Mouse (Mus musculus): Measurements from ENCODE around the gene Gadl1.

Gadl1 gene

DNA sequence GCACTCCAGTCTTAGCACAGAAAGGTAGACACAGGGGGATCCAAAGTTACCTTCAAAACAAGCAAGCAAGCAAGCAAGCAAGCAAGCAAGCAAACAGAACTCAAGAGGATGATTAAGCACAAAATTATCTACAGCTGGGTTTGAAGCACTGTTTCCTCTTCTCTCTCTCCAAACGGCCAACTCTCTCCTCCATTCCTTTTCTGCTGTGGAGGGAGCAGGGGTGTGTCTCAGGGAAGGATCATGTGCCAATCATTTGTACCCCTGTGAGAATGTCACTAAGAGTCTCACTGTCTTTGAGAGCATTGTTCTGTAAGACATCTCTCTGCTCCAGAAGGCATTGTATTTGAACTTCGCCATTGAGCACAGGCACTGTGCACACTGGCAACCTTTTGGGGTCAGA lies 27.1 kb downstream of the Gadl1 start:
- no peak for DNase-seq (ENCODE audit: low spot score)

DNA sequence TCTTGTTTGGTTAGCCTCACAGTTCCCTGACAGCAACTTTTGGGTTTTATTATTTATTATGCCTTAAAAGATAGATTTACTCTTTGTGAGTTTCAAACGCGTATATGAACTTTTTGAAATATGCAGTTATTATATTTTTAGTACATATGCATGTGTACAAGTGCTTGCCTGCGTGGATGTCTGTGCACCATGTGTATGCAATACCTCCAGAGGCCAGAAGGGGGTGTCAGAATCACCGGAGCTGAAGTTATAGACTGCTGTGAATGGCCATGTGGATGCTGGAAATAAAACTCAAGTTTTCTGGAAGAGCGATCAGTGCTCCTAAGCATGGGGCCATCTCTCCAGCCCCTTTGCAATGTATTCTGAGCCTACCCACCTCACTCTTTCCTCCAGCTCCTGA lies 28.7 kb downstream of the Gadl1 start:
- DNase-seq (ENCODE audit: low spot score): no peak

DNA sequence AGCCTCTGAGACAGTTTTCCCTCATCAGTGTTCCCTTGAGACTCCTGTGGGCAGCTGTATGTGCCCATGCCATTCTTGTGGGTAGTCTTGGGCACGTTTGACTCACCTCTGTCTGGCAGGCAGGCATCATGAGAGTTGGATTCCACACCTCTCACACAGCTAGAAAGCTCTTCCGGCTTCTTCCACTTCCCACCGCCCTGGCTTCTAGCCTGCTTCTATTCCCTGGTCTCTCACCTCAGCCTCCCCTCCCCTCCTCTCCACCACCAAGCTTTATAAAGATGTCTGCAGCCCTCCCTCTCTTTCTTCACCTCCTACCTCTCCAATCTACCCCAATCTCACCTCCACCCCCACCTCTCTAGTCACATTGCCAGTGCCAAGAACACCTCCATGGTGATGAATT lies 30.2 kb downstream of the Gadl1 start:
- DNase-seq (ENCODE audit: low spot score): no peak

DNA sequence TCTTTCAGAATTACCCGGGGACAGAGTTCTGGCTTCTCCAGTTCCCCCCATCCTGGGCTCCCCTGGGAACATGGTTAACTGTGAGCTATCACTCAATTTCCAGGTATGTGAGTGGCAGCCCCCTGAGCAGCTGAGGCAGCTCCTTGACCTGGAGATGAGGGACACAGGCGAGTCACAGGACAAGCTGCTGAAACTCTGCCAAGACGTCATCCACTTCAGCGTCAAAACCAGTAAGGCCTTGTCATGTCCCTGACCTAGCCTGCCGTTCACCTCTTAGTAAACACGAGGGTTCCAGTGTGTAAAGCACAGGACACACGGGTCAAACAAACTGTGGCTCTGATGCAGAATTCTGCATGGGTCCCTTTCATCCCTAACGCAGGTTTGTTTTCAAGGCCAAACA lies 31.9 kb downstream of the Gadl1 start:
- DNase-seq (ENCODE audit: low spot score): no peak

DNA sequence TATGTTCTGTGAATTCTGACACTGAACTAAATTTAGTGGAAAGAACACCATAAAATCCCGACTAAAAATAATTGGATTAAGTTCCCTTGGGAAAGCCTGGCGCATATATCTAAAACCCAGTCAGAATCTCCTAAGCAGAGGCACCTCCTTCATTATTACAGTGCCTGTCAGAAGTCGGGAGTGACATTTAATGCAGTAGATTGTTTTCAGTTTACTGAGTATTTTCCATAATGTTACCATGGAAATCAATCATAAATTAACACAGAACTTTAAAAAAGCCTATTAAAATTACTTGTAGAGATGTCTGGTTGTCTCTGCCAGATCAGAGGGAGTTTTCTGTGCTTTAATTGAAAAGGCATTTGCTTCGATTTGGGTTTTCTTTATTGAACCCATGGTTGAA lies 33.2 kb downstream of the Gadl1 start:
- no peak for DNase-seq (ENCODE audit: low spot score)

DNA sequence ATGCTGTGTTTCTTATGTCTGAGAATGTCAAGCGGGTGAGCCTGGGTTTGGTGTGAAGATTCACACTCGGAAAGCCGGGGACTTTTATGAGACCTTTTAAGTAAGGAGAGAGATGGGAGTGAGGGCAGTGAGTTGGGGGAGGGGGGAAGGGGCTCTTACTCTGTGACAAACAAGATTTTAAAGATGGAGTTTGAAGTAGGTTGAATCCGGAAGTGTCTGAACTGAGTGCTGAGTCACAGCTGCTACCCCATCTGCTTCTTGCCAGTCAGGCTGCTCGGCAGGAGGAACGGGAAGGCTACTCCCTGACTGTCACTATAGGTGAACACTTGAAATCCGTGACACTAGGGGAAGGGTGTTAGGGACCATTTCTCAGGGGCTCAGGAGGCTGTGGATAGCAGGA lies 33.7 kb downstream of the Gadl1 start:
- DNase-seq (ENCODE audit: low spot score): no peak

DNA sequence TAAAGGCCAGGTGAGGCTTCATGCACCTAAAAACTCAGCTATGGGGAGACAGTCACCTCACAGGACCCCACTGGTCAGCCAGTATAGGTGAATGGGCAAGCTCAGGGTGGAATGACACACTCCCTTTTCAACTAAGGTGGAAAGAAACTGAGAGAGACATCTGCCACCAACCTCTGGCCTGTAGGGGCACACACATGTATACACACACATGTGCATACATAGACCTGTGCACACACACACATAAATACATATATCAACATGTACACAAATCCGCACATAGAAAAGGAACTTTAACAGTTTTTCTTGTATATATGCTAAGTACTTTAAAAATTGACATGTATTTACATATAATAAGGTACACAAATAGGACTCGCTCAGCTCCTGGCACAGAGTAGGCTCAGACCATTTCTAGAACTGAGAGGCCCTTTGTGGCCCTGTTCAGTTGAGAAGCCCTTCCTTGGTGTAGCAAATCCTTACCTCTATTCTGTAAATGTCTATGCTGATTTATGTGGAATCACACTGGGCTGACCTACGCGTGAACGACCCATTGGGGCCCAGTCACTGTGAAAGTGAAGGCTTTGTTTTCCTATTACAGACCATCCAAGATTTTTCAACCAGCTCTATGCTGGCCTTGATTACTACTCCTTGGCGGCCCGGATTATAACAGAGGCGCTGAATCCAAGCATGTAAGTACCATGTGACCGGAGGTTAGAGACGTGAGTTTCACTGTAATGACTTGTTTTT lies 34.5 kb downstream of the Gadl1 start:
- no peak for DNase-seq (ENCODE audit: low spot score)

DNA sequence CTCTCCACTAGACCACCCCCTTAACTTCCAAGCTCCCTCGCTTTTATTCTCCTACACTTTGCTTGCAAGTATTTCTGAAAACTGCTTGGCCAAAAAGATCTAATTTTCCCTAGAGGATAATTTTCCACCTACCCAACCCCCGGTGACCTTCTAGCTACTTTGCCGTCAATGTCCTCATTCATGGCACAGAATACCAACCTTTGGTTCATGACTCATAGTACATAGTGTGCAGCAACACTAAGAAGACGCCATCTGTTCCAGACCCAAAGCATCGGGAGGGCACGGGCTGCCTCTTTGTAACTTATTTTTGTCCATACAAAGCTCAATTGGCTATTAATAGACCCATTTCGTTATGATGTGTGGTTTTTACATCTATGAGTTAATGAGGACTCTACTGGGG lies 55.8 kb downstream of the Gadl1 start:
- DNase-seq (ENCODE audit: low spot score): no peak

DNA sequence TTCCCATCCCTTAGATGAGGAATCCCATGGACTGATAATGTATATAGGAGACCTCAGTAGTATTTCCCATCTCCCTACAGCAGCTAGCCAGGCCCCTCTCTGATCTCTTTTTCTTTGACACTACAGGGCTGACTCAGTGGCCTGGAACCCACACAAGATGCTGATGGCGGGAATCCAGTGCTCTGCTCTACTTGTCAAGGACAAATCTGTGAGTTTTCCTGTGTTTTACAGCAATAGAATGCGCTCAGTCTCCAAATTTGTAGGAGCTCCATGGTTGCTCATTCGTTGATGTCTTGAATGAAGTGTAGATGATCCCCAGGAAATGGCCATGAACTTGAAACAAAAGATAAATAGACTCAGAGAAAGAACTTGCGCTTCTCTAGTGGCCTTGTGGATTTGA lies 56.9 kb downstream of the Gadl1 start:
- no peak for DNase-seq (ENCODE audit: low spot score)

DNA sequence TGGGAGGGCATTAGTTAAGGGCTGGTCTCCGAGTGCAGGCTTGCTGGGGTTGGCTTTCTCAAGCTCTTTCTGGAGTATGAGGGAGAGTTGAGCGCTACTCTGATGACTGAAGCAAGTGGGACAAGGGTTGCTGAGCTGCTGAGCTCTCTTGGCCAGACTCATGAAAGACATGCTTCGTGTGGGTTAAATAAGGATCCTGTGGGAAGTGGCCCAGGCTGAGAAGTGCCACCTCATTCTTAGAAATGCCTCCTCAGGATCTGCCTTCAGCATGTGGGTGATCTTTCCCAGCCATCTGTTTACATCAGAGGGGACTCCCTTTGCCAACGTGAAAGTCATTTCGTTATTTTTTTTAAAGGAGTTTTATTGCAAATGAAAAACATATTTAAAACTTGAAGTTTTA lies 57.5 kb downstream of the Gadl1 start:
- peak; percentile 15 for DNase-seq (ENCODE audit: low spot score)

DNA sequence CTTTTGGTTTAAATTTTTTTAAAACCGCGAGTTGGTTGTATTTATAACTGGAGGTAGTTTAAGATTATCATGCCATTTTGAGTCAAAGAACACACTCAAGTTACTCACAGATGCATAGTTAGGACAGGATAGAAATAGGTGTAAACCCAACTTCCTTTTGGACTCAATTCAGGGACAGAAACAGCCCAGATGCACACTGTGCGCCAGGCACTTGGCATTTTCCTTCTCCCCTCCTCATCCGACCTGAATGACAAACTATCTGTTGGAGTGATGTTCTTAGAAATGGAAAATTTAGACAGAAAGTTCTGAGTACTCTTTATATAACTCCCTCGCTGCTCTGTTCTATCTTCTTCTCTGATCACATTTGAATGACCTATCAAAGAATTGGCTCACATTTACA lies 58.4 kb downstream of the Gadl1 start:
- no peak for DNase-seq (ENCODE audit: low spot score)

DNA sequence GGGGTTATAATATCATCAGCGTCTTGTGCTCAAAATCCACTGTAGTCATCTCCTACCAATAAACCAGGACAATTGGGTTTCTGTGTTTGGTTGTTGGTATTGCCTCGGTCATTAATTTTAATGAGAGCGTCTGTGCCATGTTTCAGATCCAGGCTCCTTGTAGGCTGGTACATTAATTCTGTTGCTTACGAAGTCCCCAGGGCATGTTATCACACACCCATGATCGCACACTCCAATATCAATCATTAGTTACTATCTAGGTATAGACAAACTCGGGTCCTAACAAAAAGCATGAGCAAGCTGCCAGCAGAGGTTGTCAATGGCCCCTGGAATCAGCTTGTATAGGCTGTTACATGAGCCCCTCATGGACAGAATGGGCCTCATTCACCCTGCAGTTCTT lies 67.6 kb downstream of the Gadl1 start:
- no peak for DNase-seq (ENCODE audit: low spot score)

DNA sequence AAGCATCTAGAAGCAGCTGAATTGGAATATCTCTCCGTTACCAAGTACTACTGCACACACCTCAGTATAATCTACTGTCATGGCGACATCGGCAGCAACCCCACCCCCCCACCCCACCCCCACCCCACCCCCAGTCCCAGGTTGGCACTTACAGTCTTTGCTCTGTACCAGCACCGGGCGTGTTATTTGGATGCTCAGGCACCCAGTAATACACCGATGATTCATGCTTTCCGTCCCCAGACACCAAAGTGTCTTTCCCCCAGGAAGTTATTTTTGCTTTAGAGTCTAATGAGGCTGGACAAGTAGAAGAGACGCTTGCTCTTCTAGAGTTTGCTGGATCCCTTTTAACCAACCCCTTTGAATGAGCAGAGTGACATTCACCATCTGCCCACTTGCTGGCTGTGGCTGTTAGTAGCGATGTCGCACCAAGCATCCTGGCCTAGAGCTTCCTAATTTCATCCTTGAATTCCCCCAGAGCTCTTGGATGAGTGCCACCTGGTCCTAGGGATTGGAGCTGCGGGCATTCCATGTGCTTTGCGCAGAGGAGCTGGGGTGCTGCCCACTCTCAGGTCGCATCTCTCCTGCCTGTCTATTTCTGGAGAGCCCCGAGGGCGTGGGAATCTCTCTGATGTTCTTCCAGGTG lies 68.5 kb downstream of the Gadl1 start:
- DNase-seq (ENCODE audit: low spot score): no peak

DNA sequence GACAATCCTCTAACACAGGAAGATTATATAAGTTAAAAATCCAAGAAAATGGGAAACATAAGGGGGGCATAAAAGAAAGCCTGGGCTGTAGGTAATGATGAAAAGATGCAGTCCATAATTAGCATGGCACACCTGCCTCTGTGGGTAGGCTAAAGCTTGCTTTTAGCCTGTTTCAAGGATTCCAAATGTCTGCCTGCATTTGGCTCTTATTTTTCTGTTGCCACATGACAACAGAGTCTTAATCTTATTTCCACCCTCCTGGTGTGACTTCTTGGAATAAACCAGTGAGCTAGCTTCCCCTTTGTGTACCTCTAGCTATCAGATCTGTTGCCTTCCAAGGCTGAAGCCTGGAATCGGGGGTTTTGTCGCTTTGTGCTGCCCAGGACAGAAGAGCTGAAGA lies 69.2 kb downstream of the Gadl1 start:
- DNase-seq (ENCODE audit: low spot score): no peak

DNA sequence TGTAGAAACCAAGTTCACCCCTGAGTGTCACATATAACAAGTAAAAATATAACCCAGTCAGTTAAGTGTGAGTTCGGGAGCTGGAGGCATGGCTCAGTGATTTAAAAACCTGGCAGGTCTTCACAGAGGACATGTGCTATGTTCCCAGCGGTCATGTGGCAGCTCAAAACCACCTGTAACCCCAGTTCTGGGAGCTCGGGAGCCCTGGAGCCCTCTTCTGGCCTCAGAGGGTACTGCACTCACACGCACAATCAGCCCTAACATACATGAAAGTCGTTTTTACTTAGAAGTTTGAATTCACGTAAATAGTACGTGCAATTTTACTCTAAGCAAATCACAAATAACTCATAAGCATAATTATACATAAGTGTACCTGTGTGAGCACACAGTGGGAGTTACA lies 81.4 kb downstream of the Gadl1 start:
- DNase-seq (ENCODE audit: low spot score): no peak

DNA sequence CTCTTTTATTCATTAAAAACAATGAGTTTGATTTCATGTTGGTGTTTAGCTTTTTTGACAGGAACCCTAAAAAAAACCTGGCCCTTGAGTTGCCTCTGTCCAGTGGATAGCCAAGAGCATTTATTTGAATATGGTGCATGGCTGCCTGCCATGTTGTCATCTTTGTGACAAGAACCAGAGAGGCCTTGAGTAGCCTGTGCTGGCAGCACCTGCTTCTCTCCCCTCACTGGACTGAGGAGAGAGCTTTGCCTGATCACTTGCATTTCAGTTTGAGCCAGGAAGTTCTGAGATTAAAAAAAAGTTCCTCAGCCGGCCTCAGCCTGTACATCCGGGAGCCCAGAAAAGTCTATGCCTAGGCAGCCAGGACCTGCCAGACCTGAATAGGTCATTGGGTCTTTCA lies 85.5 kb downstream of the Gadl1 start:
- no peak for DNase-seq (ENCODE audit: low spot score)

DNA sequence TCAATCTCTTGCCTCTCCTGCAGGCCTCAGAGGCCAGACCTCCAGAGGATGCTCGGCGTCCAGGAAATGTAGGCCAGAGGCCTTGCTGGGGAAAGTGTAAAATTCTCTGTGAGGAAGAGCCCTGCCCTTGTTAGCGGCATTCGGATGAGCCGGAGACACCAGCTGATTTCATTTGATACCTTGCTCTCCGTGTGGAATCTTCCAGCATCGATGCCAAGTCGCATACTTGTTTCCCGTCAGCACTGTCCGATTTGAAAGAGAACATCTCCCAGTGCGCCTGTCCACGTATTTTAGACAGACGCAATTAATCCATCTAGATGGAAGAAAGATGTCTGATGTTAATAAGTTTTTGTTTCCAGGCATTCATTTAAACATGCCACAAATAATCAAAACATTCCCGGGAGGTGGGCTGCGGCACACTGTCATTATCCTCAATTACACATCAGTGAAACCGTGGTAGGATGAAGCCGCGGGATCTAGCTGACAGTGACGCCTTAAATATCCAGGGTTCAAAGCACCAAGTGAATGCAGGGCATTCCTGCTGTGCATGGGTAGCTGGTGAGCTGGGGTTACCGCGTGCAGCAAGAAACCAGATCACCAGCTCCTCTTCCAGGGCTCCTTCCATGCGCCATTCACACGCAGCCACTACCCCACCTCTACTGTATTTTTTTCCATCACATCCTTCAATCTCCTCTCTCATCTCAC lies 86.8 kb downstream of the Gadl1 start:
- DNase-seq (ENCODE audit: low spot score): no peak

DNA sequence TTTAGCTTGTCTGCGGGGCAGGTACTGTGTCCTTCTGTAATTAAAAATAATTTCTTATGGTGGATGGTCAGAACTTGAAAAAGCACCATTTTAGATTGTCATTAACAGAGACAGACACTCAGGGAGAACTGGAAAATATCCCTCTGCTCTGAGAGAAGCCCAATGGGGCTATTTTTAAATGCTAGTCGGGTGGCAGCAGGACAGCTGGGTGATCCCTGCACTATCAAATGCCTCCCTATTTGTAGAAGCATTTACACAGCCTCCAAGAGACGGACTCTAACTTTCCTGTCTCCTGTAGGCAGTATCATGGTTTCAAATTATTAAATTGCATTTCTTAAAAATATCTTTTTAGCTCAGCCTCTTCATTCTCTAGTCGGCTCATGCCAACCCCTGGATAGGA lies 89.1 kb downstream of the Gadl1 start:
- no peak for DNase-seq (ENCODE audit: low spot score)

DNA sequence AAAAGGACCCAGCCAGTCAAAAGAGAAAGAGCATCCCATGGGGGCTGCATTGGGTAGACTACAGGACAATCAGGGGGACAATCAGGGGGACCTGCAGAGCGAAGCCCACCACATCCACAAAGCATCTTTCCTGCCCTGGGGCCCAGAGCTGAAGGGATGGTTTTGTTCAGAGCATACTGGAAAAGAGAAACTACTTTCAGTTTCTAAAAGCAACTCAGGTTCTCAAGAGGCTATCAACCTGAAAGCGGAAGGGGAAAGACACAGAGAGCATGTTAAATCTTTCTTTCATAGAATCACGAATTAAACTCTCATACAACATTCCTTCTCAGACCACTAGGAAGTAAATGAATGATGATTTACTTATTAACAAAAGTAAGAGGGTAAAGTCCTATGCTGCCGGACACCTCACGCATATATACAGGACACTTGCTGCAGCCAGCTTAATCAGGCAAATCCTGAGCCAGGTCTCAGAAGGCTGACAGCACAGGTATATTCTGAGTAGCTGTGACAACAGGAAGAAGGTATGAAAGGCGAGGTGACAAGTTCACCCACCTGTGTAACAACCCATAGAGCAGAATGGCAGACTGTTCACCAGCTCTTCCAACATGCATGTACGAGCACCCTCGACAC lies 90.2 kb downstream of the Gadl1 start:
- DNase-seq (ENCODE audit: low spot score): no peak

DNA sequence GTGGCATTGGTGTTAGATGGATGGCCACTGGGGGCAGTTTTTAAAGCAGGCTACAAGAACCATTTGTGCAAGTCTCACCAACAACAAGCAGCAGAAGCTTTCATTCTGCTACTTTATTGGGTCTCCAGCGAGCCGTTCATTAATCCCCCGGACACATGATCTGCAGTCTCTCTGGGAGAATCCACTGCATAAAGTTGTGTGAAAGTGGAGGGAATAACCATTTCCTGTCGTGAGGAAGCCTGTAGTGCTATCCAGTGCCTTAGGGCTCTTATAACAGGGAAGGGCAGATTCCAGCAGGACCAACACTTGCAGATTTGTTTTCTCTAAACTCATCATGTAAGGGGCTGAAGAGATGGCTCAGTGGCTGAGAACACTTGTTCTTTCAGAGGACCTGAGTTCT lies 104.7 kb downstream of the Gadl1 start:
- DNase-seq (ENCODE audit: low spot score): no peak

DNA sequence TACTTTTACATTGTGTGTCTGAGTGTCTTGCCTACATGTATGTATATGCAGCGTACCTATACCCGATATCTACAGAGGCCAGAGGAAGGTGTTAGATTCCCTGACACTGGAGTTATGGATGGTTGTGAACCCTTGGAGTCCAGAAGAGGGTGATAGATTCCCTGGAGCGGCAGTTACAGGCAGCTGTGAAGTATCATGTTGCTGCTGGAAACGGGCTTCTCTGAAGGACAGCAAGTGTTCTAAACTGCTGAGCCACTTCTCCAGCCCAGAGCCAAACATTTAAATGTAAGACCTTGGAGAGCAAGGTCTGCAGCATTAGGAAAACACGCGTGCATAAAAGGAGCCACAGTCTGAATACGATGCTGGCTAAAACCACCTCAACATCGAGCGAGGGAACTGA lies 107.0 kb downstream of the Gadl1 start:
- no peak for DNase-seq (ENCODE audit: low spot score)

DNA sequence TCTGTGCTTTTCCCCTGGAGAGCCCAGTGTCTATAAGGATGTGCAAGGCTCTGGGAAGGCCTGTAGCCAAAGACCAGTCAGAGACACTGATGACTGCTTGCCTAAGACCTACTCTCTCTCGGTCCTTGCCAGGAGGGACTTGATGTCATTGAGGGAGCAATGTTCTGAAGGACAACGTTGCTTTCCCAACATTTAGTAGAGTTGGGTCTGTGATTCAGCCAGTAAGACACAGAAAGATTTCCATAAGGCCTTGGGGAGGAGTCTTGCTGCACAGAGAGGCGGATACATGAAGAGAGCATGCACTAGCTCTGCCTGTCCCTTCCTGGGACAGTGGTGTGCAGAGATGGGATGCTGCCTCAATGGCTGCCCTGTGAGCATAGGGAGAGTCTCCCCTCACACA lies 107.8 kb downstream of the Gadl1 start:
- DNase-seq (ENCODE audit: low spot score): no peak

DNA sequence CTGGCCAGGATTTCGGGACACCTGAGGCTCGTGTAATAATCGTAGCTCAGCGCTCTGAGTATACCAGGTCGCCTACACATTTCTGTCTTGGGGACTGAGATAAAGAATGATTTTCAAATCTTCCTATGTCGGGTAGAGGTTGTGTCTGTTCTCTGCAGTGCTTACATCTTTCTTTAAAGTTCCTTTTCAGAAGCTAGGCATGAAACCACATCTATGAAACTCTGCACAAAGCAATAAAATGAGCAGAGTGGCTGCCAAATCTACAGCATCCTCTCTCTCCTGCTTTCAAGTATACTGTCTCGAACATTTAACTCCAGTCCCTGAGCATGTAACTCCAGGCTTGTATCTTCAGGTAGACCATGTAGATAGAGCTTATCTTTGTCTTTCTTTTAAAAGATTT lies 109.3 kb downstream of the Gadl1 start:
- no peak for DNase-seq (ENCODE audit: low spot score)
